Mouse (Mus musculus): Measurements from ENCODE around the gene Vmn1r121. TPM values are rescaled to one million over a fixed set of nuclear protein-coding genes. Genes with fewer than 3 reads are reported as not detected.
"Not testable (repeated sequence)": the region's sequence is repeated elsewhere in the genome, so short reads cannot be mapped to it uniquely, and the experiment has no call there.

Gene Vmn1r121
- not detected in 2 replicates for polyA plus RNA-seq (2014; fragmentation: Nextera tagmentation; extraction: Ambion mirVana)

DNA sequence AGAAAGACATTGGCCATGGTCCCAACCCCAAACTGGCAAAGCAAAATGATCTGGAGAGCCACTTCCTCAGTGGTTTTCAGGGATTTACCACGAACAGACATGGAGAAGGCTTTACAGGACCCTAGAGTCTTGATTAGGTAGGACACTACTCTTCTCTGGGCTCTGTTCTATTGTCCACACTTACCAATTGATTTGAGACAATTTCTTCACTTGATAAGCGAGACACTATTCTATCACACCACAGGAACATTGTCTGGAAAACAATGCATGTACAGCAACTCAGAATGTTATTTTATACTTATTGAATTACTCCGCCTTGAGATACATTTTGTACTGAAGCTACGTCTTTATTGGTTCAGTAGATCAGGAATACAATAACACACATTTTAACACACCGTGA is at the start of gene Vmn1r121:
Gene Vmn1r121, minus strand, starts transcription at position 101 of the 400 bp plus-strand sequence.
- not testable (repeated sequence) for H3K36me3 ChIP-seq (ENCODE audit: control insufficient read depth, insufficient read depth, low read length); H3K9me3 ChIP-seq (ENCODE audit: control insufficient read depth, low read depth, low read length); H3K9ac ChIP-seq (replicated peaks; ENCODE audit: low read depth, low read length); H3K4me1 ChIP-seq (ENCODE audit: control insufficient read depth, insufficient read depth, low read length); H3K27ac ChIP-seq (ENCODE audit: low read length); H3K4me3 ChIP-seq (ENCODE audit: low read depth, low read length); H3K27me3 ChIP-seq (ENCODE audit: control insufficient read depth, insufficient read depth, low read length); H3K4me2 ChIP-seq (replicated peaks; ENCODE audit: low read depth, low read length); ATAC-seq (ENCODE audit: insufficient number of reproducible peaks, insufficient read depth, low FRiP score, low read depth)
- WGBS: 76% methylated on average over 4 of the region's 5 CpGs

DNA sequence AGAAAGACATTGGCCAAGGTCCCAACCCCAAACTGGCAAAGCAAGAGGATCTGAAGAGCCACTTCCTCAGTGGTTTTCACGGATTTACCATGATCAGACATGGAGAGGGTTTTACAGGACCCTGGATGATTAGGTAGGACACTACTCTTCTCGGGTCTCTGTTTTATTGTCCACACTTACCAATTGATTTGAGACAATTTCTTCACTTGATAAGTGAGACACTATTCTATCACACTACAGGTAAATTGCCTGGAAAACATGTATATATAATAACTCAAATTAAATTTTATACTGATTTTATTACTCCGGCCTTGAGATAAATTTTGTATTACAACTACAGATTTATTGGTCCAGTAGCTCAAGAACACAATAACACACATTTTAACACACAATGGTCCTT is 35.7 kb upstream of the Vmn1r121 start, which contains the start of gene Vmn1r122:
Gene Vmn1r122, minus strand, starts transcription at position 101 of the 400 bp plus-strand sequence.
- not testable (repeated sequence) for H3K36me3 ChIP-seq (ENCODE audit: control insufficient read depth, insufficient read depth, low read length); H3K27ac ChIP-seq (ENCODE audit: low read length); H3K4me2 ChIP-seq (replicated peaks; ENCODE audit: low read depth, low read length); H3K27me3 ChIP-seq (ENCODE audit: control insufficient read depth, insufficient read depth, low read length); ATAC-seq (ENCODE audit: insufficient number of reproducible peaks, insufficient read depth, low FRiP score, low read depth); H3K4me1 ChIP-seq (ENCODE audit: control insufficient read depth, insufficient read depth, low read length); H3K4me3 ChIP-seq (ENCODE audit: low read depth, low read length); H3K9me3 ChIP-seq (ENCODE audit: control insufficient read depth, low read depth, low read length); H3K9ac ChIP-seq (replicated peaks; ENCODE audit: low read depth, low read length)
- WGBS: 55% methylated on average over 2 of the region's 3 CpGs

DNA sequence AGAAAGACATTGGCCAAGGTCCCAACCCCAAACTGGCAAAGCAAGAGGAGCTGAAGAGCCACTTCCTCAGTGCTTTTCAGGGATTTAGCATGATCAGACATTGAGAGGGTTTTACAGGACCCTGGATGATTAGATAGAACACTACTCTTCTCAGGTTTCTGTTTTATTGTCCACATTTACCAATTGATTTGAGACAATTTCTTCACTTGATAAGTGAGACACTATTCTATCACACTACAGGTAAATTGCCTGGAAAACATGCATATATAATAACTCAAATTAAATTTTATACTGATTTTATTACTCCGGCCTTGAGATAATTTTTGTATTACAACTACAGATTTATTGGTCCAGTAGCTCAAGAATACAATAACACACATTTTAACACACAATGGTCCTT is 44.6 kb downstream of the Vmn1r121 start, which contains the start of gene Vmn1r120:
Gene Vmn1r120, minus strand, starts transcription at position 101 of the 400 bp plus-strand sequence.
- not testable (repeated sequence) for H3K27me3 ChIP-seq (ENCODE audit: control insufficient read depth, insufficient read depth, low read length); H3K27ac ChIP-seq (ENCODE audit: low read length); H3K4me2 ChIP-seq (replicated peaks; ENCODE audit: low read depth, low read length); ATAC-seq (ENCODE audit: insufficient number of reproducible peaks, insufficient read depth, low FRiP score, low read depth); H3K9ac ChIP-seq (replicated peaks; ENCODE audit: low read depth, low read length); H3K9me3 ChIP-seq (ENCODE audit: control insufficient read depth, low read depth, low read length); H3K36me3 ChIP-seq (ENCODE audit: control insufficient read depth, insufficient read depth, low read length); H3K4me3 ChIP-seq (ENCODE audit: low read depth, low read length); H3K4me1 ChIP-seq (ENCODE audit: control insufficient read depth, insufficient read depth, low read length)
- WGBS: 83% methylated on average over 1 of the region's 1 CpGs

Other genes with a start within 250 kb of the Vmn1r121 start
- not detected in 2 replicates for gene Vmn1r116, start 226.3 kb downstream of the Vmn1r121 start, polyA plus RNA-seq (2014; fragmentation: Nextera tagmentation; extraction: Ambion mirVana)
- not detected in 2 replicates for gene Vmn1r117, start 214.4 kb downstream of the Vmn1r121 start, polyA plus RNA-seq (2014; fragmentation: Nextera tagmentation; extraction: Ambion mirVana)
- gene Vmn1r118, start 186.2 kb downstream of the Vmn1r121 start, polyA plus RNA-seq (2014; fragmentation: Nextera tagmentation; extraction: Ambion mirVana): not detected in 2 replicates
- gene Vmn1r119, start 86.1 kb downstream of the Vmn1r121 start, polyA plus RNA-seq (2014; fragmentation: Nextera tagmentation; extraction: Ambion mirVana): not detected in 2 replicates
- not detected in 2 replicates for gene Vmn1r120, start 44.7 kb downstream of the Vmn1r121 start, polyA plus RNA-seq (2014; fragmentation: Nextera tagmentation; extraction: Ambion mirVana)
- gene Vmn1r122, start 35.6 kb upstream of the Vmn1r121 start, polyA plus RNA-seq (2014; fragmentation: Nextera tagmentation; extraction: Ambion mirVana): not detected in 2 replicates
- not detected in 2 replicates for gene Vmn1r123, start 63.7 kb upstream of the Vmn1r121 start, polyA plus RNA-seq (2014; fragmentation: Nextera tagmentation; extraction: Ambion mirVana)
- not detected in 2 replicates for gene Gm5157, start 91.9 kb upstream of the Vmn1r121 start, polyA plus RNA-seq (2014; fragmentation: Nextera tagmentation; extraction: Ambion mirVana)
- gene Vmn1r124, start 162.1 kb upstream of the Vmn1r121 start, polyA plus RNA-seq (2014; fragmentation: Nextera tagmentation; extraction: Ambion mirVana): not detected in 2 replicates
- not detected in 2 replicates for gene Vmn1r125, start 173.7 kb upstream of the Vmn1r121 start, polyA plus RNA-seq (2014; fragmentation: Nextera tagmentation; extraction: Ambion mirVana)
- not detected in 2 replicates for gene Vmn1r126, start 203.0 kb upstream of the Vmn1r121 start, polyA plus RNA-seq (2014; fragmentation: Nextera tagmentation; extraction: Ambion mirVana)
- gene Vmn1r127, start 221.3 kb upstream of the Vmn1r121 start, polyA plus RNA-seq (2014; fragmentation: Nextera tagmentation; extraction: Ambion mirVana): not detected in 2 replicates